Mouse (Mus musculus) spleen, adult 2 months (tissue): ENCODE measurements around the gene Pgm2l1. TPM values are rescaled to one million over a fixed set of nuclear protein-coding genes. Genes with fewer than 3 reads are reported as not detected.

Experiments
- DNase-seq, 2 experiments: peaks; one replicate each; pipeline versions ENCODE4 v3.0.0 to v3.0.0-alpha.2; 2012 to 2021; ENCODE audit warnings: low spot score in 2 of 2, low read depth in 1 of 2
- H3K27ac ChIP-seq: fragments of 200-500 bp; 2 replicates; pipeline ENCODE4 v1.5.1; 2012; ENCODE audit warnings: low read length, inconsistent platforms; ENCODE audit not compliant: insufficient read depth
- H3K27me3 ChIP-seq: fragments of 200-500 bp; 2 replicates; pipeline ENCODE4 v1.6.1; 2012; ENCODE audit warnings: mild to moderate bottlenecking, moderate library complexity, low read length, inconsistent platforms; ENCODE audit not compliant: control insufficient read depth, insufficient read depth
- H3K36me3 ChIP-seq: fragments of 200-500 bp; 2 replicates; pipeline ENCODE4 v1.6.1; 2012; ENCODE audit warnings: mild to moderate bottlenecking, low read length, inconsistent platforms; ENCODE audit not compliant: control insufficient read depth, insufficient read depth
- H3K4me1 ChIP-seq: fragments of 200-500 bp; 2 replicates; pipeline ENCODE4 v1.6.1; 2011; ENCODE audit warnings: inconsistent platforms; ENCODE audit not compliant: control insufficient read depth, insufficient read depth, insufficient read length
- H3K4me3 ChIP-seq: fragments of 200-500 bp; 2 replicates; pipeline ENCODE4 v1.5.1; 2011; ENCODE audit warnings: mild to moderate bottlenecking, inconsistent platforms; ENCODE audit not compliant: insufficient read depth, insufficient read length; ENCODE audit errors: extremely low read depth
- CTCF ChIP-seq: fragments of 200-500 bp; IDR thresholded peaks from 2 replicates; pipeline ENCODE4 v1.5.1; 2011; ENCODE audit warnings: mild to moderate bottlenecking, inconsistent platforms; ENCODE audit not compliant: insufficient read depth, insufficient read length, insufficient replicate concordance; ENCODE audit errors: extremely low read depth
- POLR2A ChIP-seq: fragments of 200-500 bp; IDR thresholded peaks from 2 replicates; pipeline ENCODE4 v1.6.1; 2011; ENCODE audit warnings: low read depth, low read length, inconsistent platforms
- WGBS: fragments of 180-500 bp; shearing (Covaris S2); methylation state at CpG from one replicate; pipeline ENCODE4 v1.1.7; 2018; 5-methylcytosine and 5-hydroxymethylcytosine counted together
- polyA plus RNA-seq: library from polyadenylated mRNA; depleted of rRNA; stranded (reverse); fragments of >200 nt; gene quantifications from 2 replicates; pipeline ENCODE4 v1.2.3, GENCODE M21; 2012

Pgm2l1 gene
- polyA plus RNA-seq, 1 experiment = 4.0 TPM

GRCm38 (mm10) chr7:100272369-100272768 lies 45.2 kb downstream of the Pgm2l1 start:
- no peak overlapping the region for H3K27ac ChIP-seq
- H3K27me3 ChIP-seq = no peaks in the 10 kb centered on the region
- H3K4me3 ChIP-seq = no peak overlapping the region
- TF ChIP-seq CTCF (no peak), POLR2A (no peak)
- peaks cover 4% of the 10 kb centered on the region; the same call in 1 of the 2 replicates for H3K36me3 ChIP-seq
- no peak for DNase-seq
- H3K4me1 ChIP-seq = no peaks in the 10 kb centered on the region
- 94% methylated on average over 8 of the region's 8 CpGs for WGBS

- no peak overlapping the region for H3K4me3 ChIP-seq
- 81% methylated on average over 6 of the region's 6 CpGs for WGBS
- peaks cover 4% of the 10 kb centered on the region; the same call in 1 of the 2 replicates for H3K36me3 ChIP-seq
- H3K27ac ChIP-seq = no peak overlapping the region
- no peak for DNase-seq
- no peaks in the 10 kb centered on the region for H3K27me3 ChIP-seq
- TF ChIP-seq POLR2A (no peak), CTCF (no peak)
- no peaks in the 10 kb centered on the region for H3K4me1 ChIP-seq
These were observed 47.3 kb downstream of the Pgm2l1 start for GRCm38 (mm10) chr7:100274507-100274906.

DNA sequence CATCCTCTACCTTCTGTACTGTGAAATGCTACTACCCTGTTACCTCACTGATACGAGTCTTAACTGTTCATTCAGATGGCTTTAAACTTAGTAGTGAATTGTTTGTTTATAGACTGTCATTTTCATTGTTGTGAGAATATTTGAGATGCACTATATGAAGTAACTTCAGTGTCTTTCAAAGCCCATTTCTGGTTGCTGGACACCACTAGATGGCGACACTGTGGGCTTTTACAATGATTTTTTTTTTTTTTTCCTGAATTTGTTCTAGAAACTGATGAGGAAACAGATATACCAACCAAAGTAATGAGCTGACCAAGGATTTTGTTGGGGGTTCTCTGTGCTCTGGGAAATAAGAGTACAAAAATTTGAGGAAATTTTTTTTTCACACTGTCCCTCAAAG lies 49.2 kb downstream of the Pgm2l1 start:
- TF ChIP-seq CTCF (no peak), POLR2A (no peak)
- Histone ChIP-seq H3K4me1 (no peaks in the 10 kb centered on the region), H3K36me3 (peaks cover 3% of the 10 kb centered on the region; the same call in 1 of the 2 replicates), H3K27me3 (no peaks in the 10 kb centered on the region), H3K27ac (no peak overlapping the region), H3K4me3 (no peak overlapping the region)
- peak in 1 of 2 experiments; percentile 4 for DNase-seq
- WGBS = 63% methylated on average over 2 of the region's 2 CpGs

- Histone ChIP-seq H3K27ac (no peak overlapping the region), H3K4me1 (no peaks in the 10 kb centered on the region), H3K4me3 (no peak overlapping the region), H3K36me3 (no peaks in the 10 kb centered on the region), H3K27me3 (no peaks in the 10 kb centered on the region)
- DNase-seq = peak; percentile 4 to 17
- TF ChIP-seq POLR2A (no peak), CTCF (peak; percentile 13; the same call in 1 of the 2 replicates)
- WGBS = 0% methylated on average over 1 of the region's 1 CpGs
These were observed 52.6 kb downstream of the Pgm2l1 start for GRCm38 (mm10) chr7:100279803-100280202.

GRCm38 (mm10) chr7:100281596-100281995 lies 54.4 kb downstream of the Pgm2l1 start:
- 54% methylated on average over 3 of the region's 3 CpGs for WGBS
- H3K27ac ChIP-seq = no peak overlapping the region
- H3K36me3 ChIP-seq = no peaks in the 10 kb centered on the region
- no peak for DNase-seq
- TF ChIP-seq CTCF (no peak), POLR2A (no peak)
- H3K4me3 ChIP-seq = no peak overlapping the region
- peaks cover 7% of the 10 kb centered on the region for H3K27me3 ChIP-seq
- H3K4me1 ChIP-seq = peaks cover 5% of the 10 kb centered on the region

GRCm38 (mm10) chr7:100283298-100283697 lies 56.1 kb downstream of the Pgm2l1 start:
- peaks cover 7% of the 10 kb centered on the region for H3K27me3 ChIP-seq
- no peak for DNase-seq
- no peak overlapping the region for H3K27ac ChIP-seq
- no peak overlapping the region; the same call in 1 of the 2 replicates for H3K4me3 ChIP-seq
- peaks cover 5% of the 10 kb centered on the region for H3K4me1 ChIP-seq
- no peaks in the 10 kb centered on the region for H3K36me3 ChIP-seq
- TF ChIP-seq POLR2A (no peak), CTCF (no peak)
- 48% methylated on average over 3 of the region's 3 CpGs for WGBS

- no peak within 1 kb of the TSS for H3K27ac ChIP-seq
- 3% methylated on average over 46 of the region's 53 CpGs for WGBS
- no peaks in the 10 kb centered on the region for H3K36me3 ChIP-seq
- H3K4me1 ChIP-seq = peaks cover 5% of the 10 kb centered on the region
- peaks cover 8% of the 10 kb centered on the region for H3K27me3 ChIP-seq
- no peak within 1 kb of the TSS for H3K4me3 ChIP-seq
- TF ChIP-seq CTCF (no peak), POLR2A (no peak)
- no peak for DNase-seq
These were observed 58.2 kb downstream of the Pgm2l1 start, which contains the start of gene P4ha3 for GRCm38 (mm10) chr7:100285383-100285782. Gene P4ha3, plus strand, starts transcription at chr7:100285520.
